Mouse (Mus musculus): ENCODE data around the gene Ccdc38. TPM values are rescaled to one million over a fixed set of nuclear protein-coding genes. Genes with fewer than 3 reads are reported as not detected.
A peak's percentile ranks its signal among the peaks of the same experiment; 100 is the strongest.

The Ccdc38 gene
- total RNA-seq, 1 experiment from 2014 or later: 0.55 TPM

- no peak for ATAC-seq (replicated peaks; ENCODE audit: low read depth, poor library complexity, severe bottlenecking)
Measured at GRCm38 (mm10) chr10:93602309-93602708, 61.9 kb downstream of the Ccdc38 start.

- no peak for ATAC-seq (replicated peaks; ENCODE audit: low read depth, poor library complexity, severe bottlenecking)
Measured at GRCm38 (mm10) chr10:93603256-93603655, 62.8 kb downstream of the Ccdc38 start.

GRCm38 (mm10) chr10:93606326-93606725, 65.9 kb downstream of the Ccdc38 start:
- no peak for ATAC-seq (replicated peaks; ENCODE audit: low read depth, poor library complexity, severe bottlenecking)

- no peak for ATAC-seq (replicated peaks; ENCODE audit: low read depth, poor library complexity, severe bottlenecking)
Measured at GRCm38 (mm10) chr10:93608051-93608450, 67.6 kb downstream of the Ccdc38 start.

- no peak for ATAC-seq (replicated peaks; ENCODE audit: low read depth, poor library complexity, severe bottlenecking)
Measured at GRCm38 (mm10) chr10:93609236-93609635, 68.8 kb downstream of the Ccdc38 start.

- no peak for ATAC-seq (replicated peaks; ENCODE audit: low read depth, poor library complexity, severe bottlenecking)
Measured at GRCm38 (mm10) chr10:93610896-93611295, 70.5 kb downstream of the Ccdc38 start.

GRCm38 (mm10) chr10:93611419-93612007, 71.1 kb downstream of the Ccdc38 start:
- peak; percentile 88 for ATAC-seq (replicated peaks; ENCODE audit: low read depth, poor library complexity, severe bottlenecking)

- peak; percentile 61 for ATAC-seq (replicated peaks; ENCODE audit: low read depth, poor library complexity, severe bottlenecking)
Measured at GRCm38 (mm10) chr10:93614850-93615249, 74.4 kb downstream of the Ccdc38 start.

- no peak for ATAC-seq (replicated peaks; ENCODE audit: low read depth, poor library complexity, severe bottlenecking)
Measured at GRCm38 (mm10) chr10:93620438-93621179, 80.2 kb downstream of the Ccdc38 start.

- ATAC-seq (replicated peaks; ENCODE audit: low read depth, poor library complexity, severe bottlenecking): no peak
Measured at GRCm38 (mm10) chr10:93623725-93624124, 83.3 kb downstream of the Ccdc38 start.

GRCm38 (mm10) chr10:93624151-93624550, 83.7 kb downstream of the Ccdc38 start:
- ATAC-seq (replicated peaks; ENCODE audit: low read depth, poor library complexity, severe bottlenecking): no peak

GRCm38 (mm10) chr10:93630310-93630709, 89.9 kb downstream of the Ccdc38 start:
- ATAC-seq (replicated peaks; ENCODE audit: low read depth, poor library complexity, severe bottlenecking): no peak

GRCm38 (mm10) chr10:93632086-93632485, 91.7 kb downstream of the Ccdc38 start:
- ATAC-seq (replicated peaks; ENCODE audit: low read depth, poor library complexity, severe bottlenecking): no peak

- no peak for ATAC-seq (replicated peaks; ENCODE audit: low read depth, poor library complexity, severe bottlenecking)
Measured at GRCm38 (mm10) chr10:93633563-93633962, 93.1 kb downstream of the Ccdc38 start.

Other genes with a start within 250 kb of the Ccdc38 start
- gene Elk3, start 229.5 kb upstream of the Ccdc38 start, total RNA-seq (2017): 25.5 and 30.0 TPM in 2 replicates
- gene Lta4h, start 87.2 kb upstream of the Ccdc38 start, total RNA-seq (2017): 139 and 195 TPM in 2 replicates
- gene Hal, start 51.9 kb upstream of the Ccdc38 start, total RNA-seq (2017): 0.29 and 1.1 TPM in 2 replicates
- gene Amdhd1, start 599 bp upstream of the Ccdc38 start, total RNA-seq (2017): not detected in 2 replicates
- gene Snrpf, start 49.1 kb downstream of the Ccdc38 start, total RNA-seq (2017): 192 and 266 TPM in 2 replicates
- 2.2 and 4.8 TPM in 2 replicates for gene Ntn4, start 100.0 kb downstream of the Ccdc38 start, total RNA-seq (2017)